Mouse (Mus musculus) embryo, embryonic 10 days (tissue): ENCODE results near the gene Atp1a1.

Source experiments
- DNase-seq: peaks from one replicate; pipeline ENCODE4 v3.0.0-alpha.2; 2015; ENCODE audit warnings: low spot score

Atp1a1 gene

DNA sequence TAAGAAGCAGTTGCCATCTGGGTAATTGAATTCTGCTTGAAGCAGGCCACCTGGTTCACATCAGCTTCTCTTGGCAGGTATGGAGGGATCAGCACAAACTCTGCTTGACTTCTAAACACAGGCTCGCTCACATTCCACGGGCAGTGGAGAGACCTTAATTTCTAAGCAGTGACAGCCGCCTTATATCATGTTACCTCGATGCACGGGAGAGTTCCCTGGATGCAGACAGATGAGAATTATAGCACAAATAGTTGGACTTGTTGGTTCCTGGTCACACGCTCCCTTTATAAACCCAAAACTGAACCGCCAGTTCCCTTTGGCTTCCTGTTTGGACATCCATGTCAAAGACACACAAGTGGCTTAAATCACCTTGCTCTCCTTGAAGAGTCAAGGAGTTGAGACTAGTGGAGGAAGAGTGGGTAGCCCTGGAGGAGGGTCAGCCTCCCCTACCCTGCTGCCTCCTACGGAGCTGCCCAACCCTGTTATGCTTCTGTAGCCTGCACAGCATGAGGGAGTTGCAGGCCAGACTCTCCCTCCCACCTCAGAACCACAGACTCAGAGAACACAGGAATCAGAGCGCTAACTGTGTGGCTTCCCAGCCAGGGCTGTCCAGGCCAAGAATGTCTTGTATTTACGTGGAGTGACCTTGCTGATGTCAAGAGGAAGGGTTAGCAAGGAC lies 7.5 kb upstream of the Atp1a1 start:
- peak; percentile 61 for DNase-seq

GRCm38 (mm10) chr3:101611012-101611812 lies 6.7 kb upstream of the Atp1a1 start:
- DNase-seq: no peak

- DNase-seq: no peak
These were observed 4.8 kb upstream of the Atp1a1 start for GRCm38 (mm10) chr3:101609302-101609701.

DNA sequence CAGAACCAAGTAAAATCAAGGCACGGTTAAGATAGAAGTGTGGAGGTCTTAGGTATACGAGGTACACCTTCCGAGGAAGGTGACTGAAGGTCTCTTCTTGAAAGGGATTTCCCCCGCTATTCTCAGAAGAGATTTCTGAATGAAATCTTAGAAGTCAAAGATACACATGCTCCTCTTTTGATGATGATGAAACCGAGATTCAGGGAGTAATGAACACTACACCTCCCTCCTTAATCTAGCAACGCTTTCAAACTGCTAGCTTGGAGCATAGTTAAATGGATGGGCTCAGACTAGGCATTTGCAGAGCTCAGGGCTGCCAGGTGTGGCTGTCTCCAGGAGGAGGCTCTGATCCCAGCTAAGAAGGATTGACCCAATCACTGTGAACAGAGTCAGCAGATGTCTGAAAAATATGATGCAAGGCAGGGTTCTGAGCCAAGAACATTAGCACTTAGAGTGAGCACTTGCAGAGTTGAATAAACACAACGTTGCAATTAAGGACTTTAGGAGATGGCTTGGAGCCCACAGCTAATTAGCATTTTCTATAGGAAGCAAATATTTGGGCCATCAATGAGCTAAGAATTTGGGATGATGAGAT lies 2.5 kb upstream of the Atp1a1 start:
- DNase-seq: no peak

- no peak for DNase-seq
These were observed 1.2 kb upstream of the Atp1a1 start for GRCm38 (mm10) chr3:101605721-101606120.

GRCm38 (mm10) chr3:101605291-101605690 lies 807 bp upstream of the Atp1a1 start:
- no peak for DNase-seq

DNA sequence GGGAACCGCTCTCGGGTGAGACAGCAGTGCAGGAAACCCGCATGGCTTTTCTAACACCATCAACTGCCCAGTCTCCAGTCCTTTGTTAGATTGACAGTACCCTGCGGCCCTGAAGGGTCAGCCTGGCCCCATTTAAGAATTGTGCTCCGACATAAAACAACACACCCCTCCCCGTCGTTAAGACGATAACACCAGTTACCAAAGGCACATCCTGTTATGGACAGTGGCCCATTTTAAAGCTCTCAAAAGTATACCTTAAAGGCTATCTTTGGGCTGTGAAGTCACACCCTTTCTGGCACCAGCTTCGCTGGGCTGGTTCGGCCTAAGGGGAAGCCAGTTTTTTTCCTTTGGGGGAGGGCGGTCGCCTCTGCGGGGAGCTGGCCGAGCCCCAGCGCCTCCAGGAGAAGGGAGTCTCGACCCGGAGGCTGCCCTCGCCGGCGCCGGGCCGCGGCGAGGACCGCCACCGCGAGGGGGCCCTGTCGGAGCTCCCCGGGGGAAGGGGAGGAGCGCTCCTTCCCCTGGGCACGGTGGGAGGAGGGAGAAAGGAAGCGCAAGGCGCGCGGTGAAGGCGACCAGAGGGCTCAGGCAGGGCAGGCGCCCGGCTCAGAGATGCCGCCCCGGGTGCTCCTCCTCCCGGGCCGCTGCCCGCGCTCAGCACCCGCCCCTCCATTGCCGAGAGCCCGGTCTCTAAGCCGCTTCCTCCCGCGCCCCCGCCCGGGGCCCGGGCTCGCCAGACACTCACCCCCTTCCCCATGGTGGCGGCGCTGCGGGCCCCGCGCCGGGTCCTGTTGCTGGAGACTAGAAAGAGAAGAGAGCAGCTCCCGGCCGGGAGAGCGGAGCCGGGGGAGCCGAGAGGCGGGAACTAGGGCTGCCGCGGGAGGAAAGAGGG lies 579 bp downstream of the Atp1a1 start:
- DNase-seq: peak; percentile 80

DNA sequence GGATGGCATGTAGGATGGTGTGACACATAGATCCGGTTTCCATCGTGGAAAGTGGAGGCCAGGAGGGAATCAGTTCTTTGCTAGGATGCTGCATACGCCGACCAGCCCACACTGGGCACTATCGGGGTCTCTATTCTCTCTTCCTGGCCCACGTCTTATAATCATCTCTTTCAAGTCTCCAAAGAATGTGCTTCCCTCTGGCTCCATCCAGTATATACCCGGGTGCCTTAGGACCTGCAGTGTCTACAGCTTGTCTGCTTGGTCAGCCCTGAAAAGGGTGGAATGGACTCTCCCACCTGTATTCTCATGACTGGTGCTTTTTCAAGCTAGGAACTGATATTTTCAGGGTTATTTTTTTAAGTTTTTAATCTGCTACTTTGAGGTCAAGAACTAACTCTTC lies 1.3 kb downstream of the Atp1a1 start:
- no peak for DNase-seq

DNA sequence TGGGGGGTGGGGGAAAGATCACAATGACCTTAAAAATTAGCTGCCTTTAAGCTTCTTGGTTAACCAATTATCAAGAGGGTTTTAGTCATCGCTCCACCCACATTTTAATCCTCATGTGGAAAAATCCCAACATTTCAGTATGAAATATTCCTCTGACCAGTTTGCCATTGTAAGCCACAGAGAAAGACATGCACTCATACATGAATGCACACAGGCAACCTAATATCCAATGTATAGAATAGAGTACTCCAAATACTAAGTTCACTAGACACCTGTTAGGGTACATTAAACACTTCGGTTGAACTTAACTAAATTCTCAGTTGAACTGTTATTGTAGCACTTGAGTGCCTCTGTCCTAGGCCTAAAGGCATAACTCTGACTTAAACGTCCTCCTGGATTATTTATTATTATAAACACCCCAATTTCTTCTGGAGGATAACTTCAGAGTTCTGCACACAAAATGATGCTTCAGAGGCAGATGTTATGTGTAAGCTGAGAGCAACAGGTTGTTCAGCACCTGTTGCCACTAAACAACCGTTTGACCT lies 1.9 kb downstream of the Atp1a1 start:
- no peak for DNase-seq

DNA sequence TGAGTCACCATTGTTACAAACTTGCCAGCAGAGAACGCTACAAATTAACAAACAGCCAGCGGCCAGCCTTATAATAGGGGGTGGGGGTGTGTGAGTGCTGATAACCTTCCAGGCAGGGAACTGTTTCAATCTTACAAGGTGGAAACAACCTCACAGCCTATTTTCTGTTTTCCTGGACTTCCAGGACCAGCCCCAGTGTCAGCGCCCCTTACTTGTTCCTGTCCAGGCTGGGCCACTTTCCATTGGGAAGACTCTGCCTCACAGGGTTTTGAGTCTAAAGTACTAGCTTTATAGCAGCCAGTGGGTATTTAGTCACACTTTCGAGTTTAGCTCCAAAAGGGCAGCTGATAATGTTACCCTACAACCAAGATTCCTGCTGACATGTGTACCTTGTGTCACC lies 2.8 kb downstream of the Atp1a1 start:
- no peak for DNase-seq

DNA sequence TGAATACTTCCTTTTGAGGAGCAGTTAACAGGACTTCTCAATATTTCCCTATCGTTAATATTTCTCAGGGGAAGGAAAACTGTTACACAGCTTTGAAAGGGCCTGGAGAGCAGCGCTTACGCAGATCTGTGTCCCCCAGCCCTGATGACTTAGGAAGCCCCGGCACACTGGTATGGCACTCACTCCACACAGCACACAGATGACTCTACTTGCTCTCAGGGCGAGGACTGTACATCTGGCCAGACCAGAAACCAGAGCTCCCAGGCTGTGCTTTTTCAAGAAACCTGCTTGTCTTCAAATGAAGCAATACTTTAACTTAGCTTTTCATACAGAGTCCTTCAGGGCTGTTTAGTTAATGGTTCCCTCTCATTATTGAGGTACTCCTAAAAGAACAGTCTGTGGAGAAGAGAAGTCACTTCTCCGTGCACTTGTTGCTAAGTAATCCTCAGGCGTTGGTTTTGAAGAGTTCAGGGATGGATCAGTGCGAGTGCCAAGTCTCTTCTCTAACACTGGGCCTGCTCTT lies 3.4 kb downstream of the Atp1a1 start:
- DNase-seq: no peak

DNA sequence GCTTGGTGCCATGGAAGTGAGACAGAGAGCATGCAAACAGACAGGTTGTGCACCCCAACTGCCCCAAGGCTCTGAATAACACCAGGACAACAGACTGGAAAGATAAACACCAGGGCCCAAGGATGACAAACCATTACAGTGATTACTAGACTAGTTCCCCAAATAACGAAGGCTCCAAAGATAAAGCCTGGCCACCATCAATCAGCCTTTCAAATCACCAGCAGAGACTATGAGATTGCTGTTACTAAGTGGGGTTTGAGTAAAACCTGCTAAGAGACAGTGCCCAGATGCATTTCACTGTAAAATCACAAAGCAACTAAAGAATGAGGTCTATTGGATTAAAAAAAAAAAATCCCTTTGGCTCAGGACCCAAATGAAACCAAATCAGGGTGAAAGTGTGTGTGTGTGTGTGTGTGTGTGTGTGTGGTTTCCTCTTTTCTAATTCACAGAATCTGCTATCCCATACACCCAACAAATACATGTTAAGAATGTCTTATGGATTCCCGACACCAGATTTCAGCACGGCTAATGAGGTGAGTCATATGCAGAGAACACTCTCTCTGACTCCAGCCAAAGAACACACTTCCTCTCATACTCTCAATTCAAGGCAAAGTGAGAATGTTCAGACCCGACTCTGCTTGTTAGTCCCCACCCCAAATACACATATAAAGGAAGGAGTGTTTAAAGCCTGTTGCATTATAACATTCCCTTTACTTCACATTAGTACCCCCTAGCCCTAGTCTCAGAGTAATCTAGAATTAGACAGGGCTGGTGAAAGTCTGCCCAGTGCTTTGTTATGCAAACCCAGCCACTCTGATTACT lies 4.4 kb downstream of the Atp1a1 start:
- no peak for DNase-seq

- DNase-seq: no peak
These were observed 5.1 kb downstream of the Atp1a1 start for GRCm38 (mm10) chr3:101599191-101599919.

DNA sequence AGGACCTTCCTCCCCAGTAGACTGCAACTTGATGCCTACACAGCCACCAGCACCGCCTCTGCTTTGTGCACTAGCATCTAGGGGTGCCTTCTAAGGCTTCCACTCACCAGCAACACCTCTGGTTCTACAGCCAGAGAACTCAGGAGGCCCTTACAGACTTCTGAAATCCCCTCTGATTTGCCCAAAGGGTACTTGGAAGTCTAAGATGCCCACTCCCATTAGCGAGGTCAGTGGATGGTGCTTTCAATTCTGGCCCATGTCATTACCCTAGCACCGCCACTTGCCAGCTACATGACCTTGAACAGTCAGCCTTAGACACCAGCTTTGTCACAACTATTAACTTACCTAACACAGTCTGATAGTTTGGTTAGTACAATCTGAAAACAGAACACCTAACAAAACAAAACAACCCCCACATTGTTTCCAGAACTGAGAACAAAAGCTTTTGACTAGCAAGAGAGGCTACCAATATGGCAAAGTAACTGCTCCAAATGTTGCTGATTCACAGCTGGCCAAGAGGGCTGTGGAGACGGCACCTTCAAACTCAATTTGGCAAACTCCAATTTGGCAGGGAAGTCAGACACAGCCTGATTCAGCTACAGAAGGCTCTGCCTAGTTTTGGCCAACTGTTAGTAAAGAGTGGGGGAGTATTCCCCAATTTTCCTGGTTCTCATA lies 6.1 kb downstream of the Atp1a1 start:
- no peak for DNase-seq

- DNase-seq: no peak
These were observed 7.0 kb downstream of the Atp1a1 start for GRCm38 (mm10) chr3:101597317-101598096.

DNA sequence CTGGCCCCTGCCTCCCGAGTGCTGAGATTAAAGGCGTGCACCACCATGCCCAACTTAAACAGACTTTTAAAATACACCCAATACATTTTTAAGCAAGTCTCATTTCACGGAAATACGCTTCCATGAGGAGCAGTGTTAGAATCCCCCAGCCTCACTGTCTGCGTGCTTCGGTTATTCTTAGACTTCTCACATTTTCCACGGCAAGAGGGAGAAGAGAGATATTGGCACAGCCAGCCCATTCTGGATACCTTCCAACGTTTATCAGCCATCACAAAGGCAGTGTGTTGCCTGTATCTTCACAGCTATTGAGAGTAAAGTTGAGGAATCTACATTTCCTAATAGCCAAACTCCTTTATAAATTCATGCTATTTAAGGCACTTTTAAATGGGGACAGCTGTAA lies 7.8 kb downstream of the Atp1a1 start:
- DNase-seq: no peak

DNA sequence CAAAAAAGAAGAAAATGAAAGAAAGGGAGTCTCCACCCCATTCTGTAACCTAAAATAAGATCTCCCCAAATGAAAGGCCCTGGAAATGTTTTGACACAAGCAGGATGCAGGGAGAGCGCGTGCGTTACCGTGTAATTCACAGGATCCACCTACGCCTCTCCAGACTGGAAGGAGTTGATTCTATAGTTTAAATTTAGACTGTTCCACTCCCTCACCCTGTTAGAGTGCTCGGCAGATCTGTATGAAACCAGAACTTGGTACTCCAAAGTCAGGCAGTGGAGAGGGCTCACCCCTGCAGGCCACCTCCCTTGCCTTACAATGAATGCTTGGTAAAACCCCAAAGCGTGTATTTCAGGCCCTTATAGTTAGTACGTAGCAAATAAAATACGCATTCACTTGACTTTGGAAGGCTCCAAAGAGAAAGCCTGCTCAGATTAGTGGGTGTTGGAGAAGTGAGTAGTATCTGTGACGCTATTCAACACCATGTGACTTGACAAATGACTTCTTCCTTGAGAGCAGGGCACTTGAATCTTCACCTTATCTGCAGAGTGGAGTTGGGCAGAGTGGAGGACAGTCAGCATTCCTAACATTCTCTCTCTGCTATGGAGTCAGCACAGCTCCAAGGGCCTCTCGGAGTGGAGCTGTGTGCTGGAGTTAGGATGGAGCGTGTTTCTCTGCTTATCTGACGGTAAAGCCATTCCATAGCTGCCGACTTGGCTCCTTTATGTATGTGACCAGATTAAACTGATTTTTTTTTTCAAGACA lies 8.4 kb downstream of the Atp1a1 start:
- peak; percentile 52 for DNase-seq

GRCm38 (mm10) chr3:101594982-101595381 lies 9.5 kb downstream of the Atp1a1 start:
- no peak for DNase-seq
